Mouse (Mus musculus): ENCODE results near the gene Aplp2.

GRCm38 (mm10) chr9:31119882-31120532 lies 91.6 kb downstream of the Aplp2 start:
- TF ChIP-seq CTCF (IDR thresholded peaks at IDR 0.05): no peak
- no peak for TF ChIP-seq EP300 (IDR thresholded peaks at IDR 0.05; ENCODE audit: insufficient read depth, low read depth, low read length)
- TF ChIP-seq POLR2A (IDR thresholded peaks at IDR 0.05; ENCODE audit: insufficient read depth, low read depth, low read length): no peak

Measured in heart, adult 2 months (tissue).